8 mouse cellular contexts compared by ENCODE assay signal in genomic region chr16:30066852-30067301, GRCm38 (mm10). TPM values are rescaled to one million over a fixed set of nuclear protein-coding genes. Genes with fewer than 3 reads are reported as not detected.
DNase-seq lines count a peak whose midpoint lies in the region; ATAC-seq lines count a peak whose summit lies in the region.

No protein-coding gene starts in this region.

- peak; percentile 60 for ATAC-seq in activated CD4-positive, CD25-positive, alpha-beta regulatory T cell, adult 4 months
- peak; percentile 58 for ATAC-seq in inflammation-experienced regulatory T-cells, adult 6 months
- ATAC-seq in megakaryocyte progenitor cell, adult 5-6 weeks (replicated peaks; ENCODE audit: poor library complexity): peak; percentile 27
- no peak for ATAC-seq in erythroid progenitor cell, adult 5-6 weeks (replicated peaks; ENCODE audit: low FRiP score, poor library complexity, severe bottlenecking)

- peak; percentile 72 to 85 for DNase-seq in cerebellum, postnatal 4 days (ENCODE audit: low spot score in 2 of 2)
- DNase-seq in gastrocnemius, adult 8-10 months (ENCODE audit: low spot score in 2 of 2): peak; percentile 84 to 86
- DNase-seq in left cerebral cortex, postnatal 14 days (ENCODE audit: low spot score in 2 of 2): peak; percentile 79 to 88
- DNase-seq in skeletal muscle tissue, adult 2 months (ENCODE audit: low read depth, low spot score): peak; percentile 76

- intact Hi-C loops in left cerebral cortex, postnatal 14 days (cut with DNase I): loop anchor here (2.0 to 10.0 kb wide), 6 partner anchors 120 to 412 kb away; no protein-coding TSS in a partner anchor

RNA-seq across cellular contexts. Expression of gene Hes1, which starts 2.7 kb away (rescaled TPM):
- not detected for polyA plus RNA-seq in activated CD4-positive, CD25-positive, alpha-beta regulatory T cell, adult 4 months (2017; shearing (Covaris generic))
- total RNA-seq in gastrocnemius, adult 8-10 months (2022): 10 to 100 TPM in 2 of 4 experiments, 1 to 10 TPM in 2; 8.9 to 13.4 (median 9.9) TPM
- polyA plus RNA-seq in inflammation-experienced regulatory T-cells, adult 6 months (2017; shearing (Covaris generic)): under 1 TPM in 1 of 3 experiments, not detected in 2; 0.40 TPM
- total RNA-seq in left cerebral cortex, postnatal 14 days (2021): 10 to 100 TPM; 13.5 to 18.3 TPM
- total RNA-seq in megakaryocyte progenitor cell, adult 5-6 weeks (2015): 0.24 and 0.47 TPM in 2 replicates
- total RNA-seq in megakaryocyte progenitor cell, adult 5-6 weeks (2017): 0.41 and 6.0 TPM in 2 replicates
- total RNA-seq in erythroid progenitor cell, adult 5-6 weeks (2015; ENCODE audit: low replicate concordance): 1.8 TPM in 1 of 2 replicates, not detected in the other
- total RNA-seq in erythroid progenitor cell, adult 5-6 weeks (2017; ENCODE audit: low replicate concordance): 2.1 TPM in 1 of 2 replicates, not detected in the other
